Mouse (Mus musculus): ENCODE results near the gene Pkp4. TPM values are rescaled to one million over a fixed set of nuclear protein-coding genes. Genes with fewer than 3 reads are reported as not detected.

The Pkp4 gene
- total RNA-seq, 2 experiments from 2014 or later: 165 to 170 TPM

DNA sequence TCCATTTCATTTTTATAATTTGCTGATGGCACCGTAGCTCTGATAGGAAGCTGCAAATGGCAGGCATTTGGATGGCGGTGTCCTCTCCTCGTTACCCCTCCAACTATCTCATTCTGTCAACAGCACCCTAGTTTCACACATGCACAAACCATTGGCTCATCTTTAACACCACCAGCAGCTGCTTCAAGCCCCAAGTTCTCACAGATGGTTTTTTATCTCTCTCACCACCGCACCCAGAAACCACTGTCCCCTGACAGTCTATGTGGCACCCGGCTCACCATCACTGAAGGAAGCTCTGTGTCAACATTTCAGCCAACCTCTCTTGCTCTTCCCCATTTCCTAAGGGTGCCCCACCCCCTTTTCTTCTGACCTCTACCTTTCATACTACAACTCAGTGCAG, 167.3 kb downstream of the Pkp4 start:
- DNase-seq: no peak
- intact Hi-C loops (cut with DNase I): loop anchor here (10.0 kb wide), 1 partner anchor 593 kb away; no protein-coding TSS in a partner anchor

DNA sequence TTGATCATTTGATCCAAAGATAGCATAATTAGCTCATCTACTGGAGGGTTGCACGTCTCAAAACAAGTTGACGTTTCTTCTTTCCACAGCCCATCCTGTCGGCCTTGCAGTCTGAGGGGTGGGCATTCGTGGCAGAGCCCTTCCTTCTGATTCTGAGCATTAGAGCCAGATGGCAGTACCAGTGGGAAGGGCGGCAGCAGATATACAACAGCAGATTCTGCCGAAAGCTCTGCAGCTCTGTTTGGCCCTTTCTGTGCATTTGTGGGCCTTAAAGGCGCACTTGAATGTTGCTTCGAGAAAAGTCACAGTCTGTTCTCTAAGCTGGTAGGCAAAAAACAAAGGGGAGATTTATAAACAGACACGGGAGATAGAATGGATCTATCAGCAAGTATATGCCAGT, 170.4 kb downstream of the Pkp4 start:
- no peak for DNase-seq
- intact Hi-C loops (cut with DNase I): no loop called here

DNA sequence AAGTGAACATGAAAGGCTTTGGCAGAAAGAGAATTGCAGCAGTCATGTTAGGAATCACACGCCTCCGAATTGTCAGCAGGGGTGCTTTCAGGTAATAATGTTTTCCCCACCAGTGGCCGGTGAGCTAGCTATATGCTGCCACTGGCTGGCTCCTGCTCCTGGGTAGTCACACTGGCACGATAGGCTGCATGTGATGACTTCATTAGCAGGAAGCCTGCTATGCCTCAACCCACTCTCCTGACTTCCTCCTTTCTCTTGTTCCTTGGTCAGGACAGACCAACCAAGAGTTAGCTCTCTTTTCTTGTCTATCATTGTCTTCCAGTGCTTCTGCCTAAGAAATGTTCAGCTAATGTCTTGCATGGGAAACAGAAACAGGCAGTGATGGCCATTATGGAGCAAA, 171.9 kb downstream of the Pkp4 start:
- intact Hi-C loops (cut with DNase I): no loop called here
- DNase-seq: no peak

DNA sequence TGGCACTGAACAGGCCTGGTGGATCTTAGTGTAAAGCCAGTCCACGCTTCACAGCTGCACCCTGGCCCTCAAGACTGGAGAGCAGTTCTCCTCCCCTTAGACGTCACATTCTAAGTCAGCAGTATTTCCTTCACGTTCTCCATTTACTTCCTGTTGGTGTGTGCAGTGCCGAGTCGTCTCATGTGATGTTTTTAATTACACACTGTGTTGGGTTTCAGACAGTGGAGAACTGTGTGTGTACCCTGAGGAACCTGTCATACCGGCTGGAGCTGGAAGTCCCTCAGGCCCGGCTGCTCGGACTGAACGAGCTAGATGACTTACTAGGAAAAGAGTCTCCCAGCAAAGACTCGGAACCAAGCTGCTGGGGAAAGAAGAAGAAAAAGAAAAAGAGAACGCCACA, 177.9 kb downstream of the Pkp4 start:
- DNase-seq: no peak

DNA sequence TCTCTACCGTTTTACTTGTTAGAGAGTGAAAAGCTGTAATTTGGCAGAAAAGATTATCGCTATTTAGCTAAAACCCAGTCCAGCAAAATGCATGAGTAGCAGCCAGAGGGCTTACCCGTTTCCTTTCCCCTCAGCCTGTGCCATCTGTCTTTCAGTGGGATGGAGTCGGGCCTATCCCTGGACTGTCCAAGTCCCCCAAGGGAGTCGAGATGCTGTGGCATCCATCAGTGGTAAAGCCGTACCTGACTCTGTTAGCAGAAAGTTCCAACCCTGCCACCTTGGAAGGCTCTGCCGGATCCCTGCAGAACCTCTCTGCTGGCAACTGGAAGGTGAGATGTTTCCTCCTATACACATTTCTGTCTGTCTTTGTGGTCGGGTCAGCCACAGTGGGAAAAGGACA, 178.3 kb downstream of the Pkp4 start:
- DNase-seq: no peak
- intact Hi-C loops (cut with DNase I): no loop called here

More for the DNA sequence above, 177.9 kb downstream of the Pkp4 start:
- intact Hi-C loops (cut with DNase I): no loop called here

DNA sequence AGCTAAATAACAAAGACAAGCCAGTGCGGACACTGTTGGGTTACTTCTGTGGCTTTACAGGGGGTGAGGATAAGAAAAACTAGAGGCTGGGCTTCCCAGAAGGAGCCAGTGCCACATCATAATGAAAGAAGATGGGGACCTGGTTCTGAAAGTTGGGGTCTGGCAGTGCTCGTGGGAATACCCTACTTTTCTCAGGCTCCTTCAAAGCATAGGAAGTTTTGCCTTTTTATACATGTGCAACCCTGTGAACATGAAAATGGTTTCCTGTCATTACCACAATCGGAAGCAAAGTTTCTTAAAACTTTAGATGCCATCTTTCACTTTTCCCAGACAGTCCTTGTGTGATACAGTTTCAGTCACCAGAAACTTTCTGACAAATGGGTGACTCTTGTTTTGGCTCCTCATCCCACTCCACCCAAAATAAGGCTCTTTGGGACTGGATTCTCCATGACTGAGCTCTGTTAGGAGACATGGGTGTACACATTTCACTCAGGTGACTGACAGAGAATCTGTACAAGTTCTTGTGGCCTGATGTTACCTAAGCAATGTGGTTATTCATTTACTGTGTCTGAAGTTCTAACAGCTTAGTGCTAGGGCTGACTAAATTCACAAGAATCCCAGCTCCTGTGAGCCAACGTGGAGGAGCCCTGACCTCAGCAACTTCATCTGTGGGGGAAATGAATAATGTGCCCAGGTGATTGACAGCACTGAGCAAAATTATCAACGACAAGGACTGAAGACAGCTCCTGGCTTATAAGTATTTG, 179.3 kb downstream of the Pkp4 start:
- DNase-seq: no peak
- intact Hi-C loops (cut with DNase I): no loop called here

DNA sequence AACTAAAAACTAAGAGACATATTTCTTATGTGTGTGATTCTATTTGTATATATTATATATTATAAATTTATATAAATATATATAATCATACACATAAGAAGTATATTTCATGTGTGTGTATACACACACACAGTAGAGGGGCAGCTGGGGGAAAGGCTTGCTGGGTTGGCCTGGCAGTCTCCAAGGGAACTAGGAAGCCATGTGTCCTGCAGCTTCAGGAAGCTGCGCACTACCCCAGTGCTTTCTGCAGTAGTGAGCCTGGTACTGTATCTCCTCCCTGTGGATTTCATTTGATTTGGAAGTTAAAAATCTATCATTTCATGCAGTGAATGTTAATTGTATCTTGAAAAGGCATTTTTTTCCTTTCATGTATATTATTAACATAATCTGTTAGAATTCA, 180.2 kb downstream of the Pkp4 start:
- DNase-seq: no peak
- intact Hi-C loops (cut with DNase I): no loop called here

DNA sequence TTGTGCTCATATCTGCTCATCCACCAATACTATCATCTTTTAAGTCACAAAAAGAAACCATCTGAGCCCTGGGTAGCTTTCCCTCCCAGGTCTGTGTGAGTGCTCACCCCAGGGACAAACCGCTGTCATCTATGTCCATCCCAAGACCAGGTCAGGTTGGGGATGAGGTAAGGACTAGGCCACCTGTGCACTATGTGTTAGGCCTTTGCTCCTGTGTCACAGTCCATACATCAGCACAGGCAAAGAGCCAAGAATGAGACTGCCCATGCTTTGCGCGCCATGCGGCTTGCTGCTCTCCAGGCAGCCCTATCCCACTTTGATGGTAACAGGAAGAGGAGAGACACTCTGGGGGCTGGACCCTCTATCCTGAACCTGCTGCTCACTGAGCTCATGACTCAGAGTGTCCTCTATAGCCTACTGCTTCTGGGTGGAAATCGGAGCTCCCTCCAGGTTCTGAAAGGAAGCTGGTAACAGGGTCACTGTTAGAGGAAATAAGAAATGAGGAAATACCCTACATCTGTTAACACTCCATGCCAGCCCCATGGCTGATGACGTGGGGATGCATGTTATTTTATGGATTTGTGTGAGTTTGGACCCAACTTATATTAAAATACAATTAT, 182.1 kb downstream of the Pkp4 start:
- DNase-seq: no peak
- intact Hi-C loops (cut with DNase I): no loop called here

DNA sequence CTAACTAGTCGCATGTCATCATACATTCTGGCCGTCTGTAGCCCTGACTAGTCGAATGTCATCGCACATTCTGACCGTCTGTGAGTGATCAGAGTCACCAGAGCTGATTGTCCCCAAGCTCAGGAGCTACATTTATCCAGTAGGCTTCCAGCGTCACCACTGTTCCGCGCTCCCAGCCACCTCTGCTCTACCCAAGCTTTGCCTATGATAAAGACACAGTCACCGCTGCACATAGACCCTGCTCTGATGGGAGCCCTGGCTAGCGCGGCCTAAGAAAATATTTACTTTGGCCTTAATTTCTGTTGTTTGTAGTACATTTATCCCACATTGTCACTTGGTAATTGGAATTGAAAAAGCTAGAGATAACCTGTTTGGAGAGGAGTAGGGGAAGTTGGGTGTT, 183.2 kb downstream of the Pkp4 start:
- intact Hi-C loops (cut with DNase I): no loop called here
- no peak for DNase-seq

DNA sequence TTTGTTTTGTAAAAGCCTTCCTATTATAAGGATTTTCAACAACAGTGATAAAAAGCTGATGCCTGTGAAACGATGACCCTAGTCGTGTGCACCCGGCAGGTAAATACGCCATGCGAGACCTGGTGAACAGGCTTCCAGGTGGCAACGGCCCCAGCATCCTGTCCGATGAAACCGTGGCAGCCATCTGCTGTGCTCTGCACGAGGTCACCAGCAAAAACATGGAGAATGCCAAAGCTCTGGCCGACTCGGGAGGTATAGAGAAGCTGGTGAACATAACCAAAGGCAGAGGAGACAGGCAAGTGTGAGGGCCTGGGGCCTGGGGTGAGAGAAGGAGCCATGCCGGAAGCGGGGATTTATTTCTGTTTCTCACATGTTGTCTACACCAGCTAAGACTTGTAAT, 184.0 kb downstream of the Pkp4 start:
- intact Hi-C loops (cut with DNase I): no loop called here
- DNase-seq: no peak

DNA sequence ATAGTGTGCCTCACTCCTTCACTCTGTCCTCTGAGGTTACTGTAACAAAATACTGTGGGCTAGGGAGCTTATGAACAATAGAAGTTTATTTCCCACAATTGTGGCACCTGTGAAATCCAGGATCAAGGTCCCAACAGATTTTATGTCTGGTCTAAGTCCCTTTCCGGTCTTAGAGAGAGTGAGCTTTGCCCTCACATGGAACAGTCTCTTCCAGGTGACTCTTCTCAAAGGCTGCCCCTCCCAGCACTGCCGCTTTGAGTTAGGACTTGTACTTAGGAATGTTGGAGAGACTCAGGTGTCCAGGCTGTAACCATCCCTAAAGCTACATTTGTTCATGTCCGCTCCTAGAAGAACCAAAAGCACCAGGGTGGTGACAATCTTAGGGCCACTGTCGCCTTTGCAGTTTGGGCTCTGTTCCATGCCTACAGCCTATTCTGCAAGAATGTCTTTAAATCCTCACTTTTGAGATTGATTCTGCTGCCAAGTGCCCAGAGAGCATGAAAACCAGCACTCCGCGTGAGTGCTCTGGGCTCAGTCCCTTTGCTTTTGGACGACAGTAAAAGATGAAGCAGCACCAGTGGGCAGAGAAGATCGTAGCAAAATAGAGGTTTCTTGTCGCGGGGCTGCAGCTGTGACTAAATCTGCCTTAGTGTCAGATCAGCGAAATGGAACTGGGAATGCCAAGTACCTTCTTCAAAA, 184.6 kb downstream of the Pkp4 start:
- intact Hi-C loops (cut with DNase I): no loop called here
- DNase-seq: no peak

DNA sequence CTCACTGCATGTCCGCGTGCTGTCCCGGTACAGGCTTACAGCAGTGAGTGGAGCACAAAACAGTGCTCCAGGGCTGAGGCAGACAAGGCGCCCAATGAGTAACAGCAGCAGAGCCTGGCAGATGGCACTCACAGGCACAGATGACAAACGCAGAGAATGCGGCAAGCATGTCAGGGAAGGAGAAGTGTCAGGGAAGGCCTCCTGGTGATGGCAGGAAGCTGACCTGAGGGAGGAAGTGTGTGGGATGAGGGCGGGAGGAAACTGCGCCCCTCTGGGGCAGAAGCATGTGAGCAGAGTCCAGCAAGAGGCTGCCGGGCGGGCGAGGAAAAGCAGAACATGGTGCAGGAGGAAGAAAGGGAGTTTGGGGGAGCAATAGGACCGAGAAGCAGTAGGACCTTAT, 185.8 kb downstream of the Pkp4 start:
- DNase-seq: no peak
- intact Hi-C loops (cut with DNase I): no loop called here

DNA sequence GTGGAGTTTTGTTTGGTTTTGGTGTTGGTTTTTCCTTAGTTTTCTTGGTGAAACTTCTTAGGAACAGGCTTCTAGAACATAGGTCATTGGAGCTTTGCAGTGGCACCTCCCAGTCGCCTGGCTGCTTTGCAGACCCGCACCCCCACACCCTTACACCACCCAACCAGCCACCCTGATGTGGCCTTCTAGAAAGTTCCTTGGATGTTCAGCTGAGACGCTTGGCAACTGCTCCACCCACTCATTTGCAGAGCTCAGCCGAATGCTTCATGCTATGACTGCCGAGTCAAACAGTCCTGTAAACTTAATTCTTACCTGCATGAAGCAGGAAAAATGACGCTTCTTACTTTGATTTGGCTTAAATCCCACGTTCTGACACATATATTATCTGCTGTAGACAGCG, 187.9 kb downstream of the Pkp4 start:
- intact Hi-C loops (cut with DNase I): no loop called here
- no peak for DNase-seq

DNA sequence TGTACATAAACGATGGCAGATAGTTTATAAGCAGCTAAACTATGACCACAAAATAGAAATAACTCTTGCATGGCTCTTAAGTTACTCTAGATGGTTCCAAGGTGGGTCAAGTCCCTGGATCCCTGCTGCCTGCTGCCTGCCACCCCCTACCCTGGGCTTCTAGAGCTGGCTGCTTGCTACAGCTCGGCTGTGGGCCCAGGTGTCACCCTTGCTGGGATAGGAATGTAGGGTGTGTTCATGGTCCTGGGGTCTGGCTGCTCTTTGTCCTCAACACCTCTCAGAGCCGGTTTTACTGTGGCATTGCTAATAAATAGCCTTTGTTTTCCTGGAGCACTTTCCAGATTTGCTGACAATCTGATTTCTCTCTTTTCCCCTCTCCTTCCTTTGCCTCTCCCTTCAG, 189.4 kb downstream of the Pkp4 start:
- DNase-seq: no peak
- intact Hi-C loops (cut with DNase I): loop anchor here (10.0 kb wide), 1 partner anchor 515 kb away; no protein-coding TSS in a partner anchor

DNA sequence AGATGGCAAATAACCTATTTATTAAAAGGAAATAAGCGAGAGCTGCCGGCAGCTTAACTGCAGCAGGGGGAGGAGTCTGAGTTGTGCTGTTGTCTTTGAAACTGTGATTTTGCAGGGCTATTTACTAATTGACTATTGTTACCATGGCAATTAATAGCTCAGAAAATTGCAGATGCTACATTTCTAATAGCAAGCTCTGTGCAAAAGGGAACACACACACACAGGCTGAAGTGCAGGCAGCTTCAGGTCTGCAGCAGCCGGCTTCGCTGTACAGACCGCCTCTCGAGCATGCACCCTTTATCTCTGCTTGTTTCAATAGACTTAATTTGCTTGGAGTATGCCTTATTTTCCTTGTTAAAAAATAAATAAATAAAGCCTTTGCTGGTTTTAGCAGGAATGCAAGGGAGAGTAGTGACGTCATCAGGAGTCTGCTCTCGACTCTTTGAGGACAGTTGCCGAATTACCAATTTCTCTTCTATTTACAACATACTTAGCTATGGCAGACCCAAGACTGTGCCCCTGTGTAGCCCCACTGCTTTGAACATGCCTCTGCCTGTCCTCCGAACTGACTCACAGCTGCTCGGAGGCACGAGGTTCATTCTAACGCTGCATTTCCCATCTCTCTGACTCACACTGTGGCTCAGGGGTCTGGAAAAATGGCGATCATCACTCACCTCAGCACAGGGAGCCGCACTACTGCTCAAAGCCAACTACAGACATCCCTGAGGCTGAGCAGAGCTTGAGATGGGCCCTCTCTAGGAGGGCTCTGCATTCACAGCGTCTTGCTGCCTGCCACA, 190.9 kb downstream of the Pkp4 start:
- DNase-seq: no peak
- intact Hi-C loops (cut with DNase I): loop anchor here (10.0 kb wide), 1 partner anchor 517 kb away; no protein-coding TSS in a partner anchor

DNA sequence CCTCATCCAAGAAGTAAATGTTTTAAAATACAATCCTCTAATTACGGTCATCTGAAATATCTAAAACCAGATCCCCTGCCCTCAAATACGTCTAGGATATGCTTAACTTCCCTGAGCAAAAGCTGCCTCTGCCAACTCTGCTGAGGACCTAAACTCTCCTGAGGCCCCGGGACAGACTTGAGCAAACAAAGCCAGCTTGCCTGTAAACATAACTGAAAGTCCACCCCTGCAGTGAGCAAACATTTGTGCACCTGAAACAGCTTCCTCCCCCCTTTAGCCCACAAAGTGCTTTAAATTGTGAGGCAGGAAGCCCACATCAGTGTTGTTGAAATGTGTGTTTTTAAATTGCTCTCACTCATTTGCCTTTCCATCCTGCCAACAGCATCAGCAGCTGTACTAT, 193.2 kb downstream of the Pkp4 start:
- intact Hi-C loops (cut with DNase I): loop anchor here (10.0 kb wide), 1 partner anchor 519 kb away; no protein-coding TSS in a partner anchor
- no peak for DNase-seq

DNA sequence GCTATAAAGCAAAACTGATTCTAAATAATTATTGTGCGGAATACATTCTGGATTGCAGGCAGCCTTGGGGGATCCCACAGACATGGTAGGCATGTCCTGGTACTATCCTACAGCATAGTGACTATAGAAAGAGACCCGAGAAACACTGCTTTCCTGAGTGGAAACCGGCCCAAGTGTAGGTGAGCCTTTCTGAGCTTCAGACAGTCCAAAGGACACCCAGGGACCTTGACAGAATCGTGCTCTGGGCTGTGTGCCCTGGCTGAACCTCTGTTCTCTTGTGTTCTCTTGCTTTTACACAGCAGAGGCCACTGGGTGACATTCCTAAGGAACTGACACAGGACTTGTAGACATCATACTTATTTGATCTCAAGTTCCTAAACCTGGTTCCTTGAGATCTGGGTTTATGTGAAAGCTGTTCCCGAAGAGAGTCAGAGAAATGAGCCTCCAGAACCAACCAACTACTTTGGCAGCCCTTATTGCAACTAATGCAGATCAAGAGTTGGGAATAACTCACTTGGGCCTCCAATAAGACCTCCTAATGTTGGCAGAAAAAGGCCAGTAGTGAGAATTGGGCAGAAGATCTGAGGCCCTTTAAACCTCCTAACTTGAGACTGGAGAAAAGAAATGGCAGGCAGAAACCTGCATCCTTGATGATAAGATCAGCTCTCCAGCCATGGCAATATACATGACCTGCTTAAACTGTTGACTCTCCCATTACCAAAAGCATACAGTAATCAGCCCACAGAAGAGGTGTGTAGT, 195.1 kb downstream of the Pkp4 start:
- DNase-seq: no peak
- intact Hi-C loops (cut with DNase I): loop anchor here (10.0 kb wide), 1 partner anchor 521 kb away; no protein-coding TSS in a partner anchor

DNA sequence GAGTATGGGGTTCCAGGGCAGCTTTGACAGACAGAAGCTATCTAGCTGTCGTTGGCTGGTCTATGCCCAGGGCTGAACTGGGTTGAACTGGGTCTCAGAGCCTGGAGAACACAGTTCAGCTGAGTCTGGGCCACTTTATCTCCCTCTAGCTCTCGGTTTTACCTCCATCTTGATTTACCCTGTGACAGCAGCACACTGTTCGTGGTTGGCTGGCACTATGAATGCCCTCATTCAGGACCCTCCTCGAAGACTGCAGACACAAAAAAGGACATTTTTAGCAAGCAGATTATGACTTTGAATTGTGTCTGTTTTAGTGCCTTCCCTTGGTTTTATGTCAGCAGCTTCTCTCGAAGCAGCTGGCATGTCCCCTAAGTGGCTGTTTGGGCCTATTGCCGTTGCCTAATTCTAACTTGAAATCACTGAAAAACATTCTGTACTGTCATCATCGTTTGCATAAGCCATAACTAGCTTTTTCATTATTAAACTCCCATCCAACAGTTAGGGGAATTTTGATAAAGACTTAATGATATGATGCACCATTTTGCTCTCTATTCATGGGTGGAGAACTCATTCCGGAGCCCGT, 199.2 kb downstream of the Pkp4 start:
- DNase-seq: no peak
- intact Hi-C loops (cut with DNase I): loop anchor here (10.0 kb wide), 1 partner anchor 525 kb away; no protein-coding TSS in a partner anchor

DNA sequence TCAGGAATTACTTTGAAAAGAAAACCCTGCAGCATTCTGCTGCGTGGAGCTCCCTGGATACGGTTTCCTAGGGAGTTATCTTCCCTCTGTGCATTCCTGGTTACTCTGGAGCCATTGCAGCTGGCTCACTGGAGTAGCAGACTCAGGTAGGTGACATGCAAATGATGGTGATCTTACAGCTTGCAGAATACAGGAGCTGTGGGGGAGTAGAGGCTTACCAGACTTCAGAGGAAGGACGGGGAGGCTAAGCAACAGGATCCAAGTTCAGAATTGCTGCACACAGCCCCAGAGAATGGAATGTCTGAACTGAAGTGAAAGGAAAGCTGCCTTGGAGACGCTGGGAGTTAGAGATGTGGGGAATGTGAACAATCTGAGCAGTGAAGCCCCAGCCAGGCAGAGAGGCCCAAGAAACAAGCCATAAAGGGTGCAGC, 200.7 kb downstream of the Pkp4 start:
- DNase-seq: no peak
- intact Hi-C loops (cut with DNase I): no loop called here
